Mouse (Mus musculus) WW6 (cell line): ENCODE data around the gene Prom2.

Experiments
- DNase-seq: peaks from one replicate; pipeline ENCODE4 v3.0.0-alpha.2; 2013; ENCODE audit warnings: low read depth, low spot score

Gene Prom2

DNA sequence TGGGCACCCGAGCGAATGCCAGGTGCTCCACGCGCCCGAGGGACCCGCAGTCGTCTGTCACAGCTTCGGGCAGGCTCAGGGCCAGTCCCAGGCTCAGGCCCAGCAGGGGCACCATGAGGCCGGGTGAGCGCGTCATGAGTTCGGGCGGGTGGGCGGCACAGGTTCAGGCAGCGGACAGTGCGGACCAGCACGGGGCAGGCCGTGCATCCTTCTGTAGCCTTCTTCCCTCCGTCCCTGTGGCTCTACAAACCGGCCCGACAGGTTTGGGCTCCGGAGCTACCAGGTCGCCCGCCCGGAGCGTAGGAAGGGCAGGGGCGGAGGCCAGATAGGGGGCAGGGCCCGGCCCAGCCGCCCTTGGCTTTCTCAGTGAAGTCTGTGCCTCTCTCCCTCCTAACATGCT lies at the start of gene Prom2:
Gene Prom2 (minus strand): TSS at position 283 of the 400 bp plus-strand sequence.
- DNase-seq: no peak

DNA sequence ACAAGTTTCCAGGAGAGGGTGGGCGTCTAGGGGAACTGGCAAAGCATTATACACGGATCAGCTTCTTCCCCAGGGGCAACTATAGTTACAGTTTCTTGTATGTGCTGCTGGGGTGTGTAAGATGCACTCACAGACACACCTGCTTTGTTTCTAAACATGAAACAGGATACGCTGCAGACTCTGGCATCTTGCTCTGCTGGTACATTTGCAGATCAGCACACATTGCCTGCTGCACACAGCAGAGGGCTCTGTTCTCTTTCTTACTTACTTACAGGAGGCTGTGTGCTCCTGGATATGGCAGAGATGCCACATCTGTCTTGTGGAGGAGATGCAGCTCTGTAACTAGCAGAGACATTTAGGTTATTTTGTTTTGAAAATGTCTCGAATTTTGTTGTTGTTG lies 49.6 kb upstream of the Prom2 start:
- DNase-seq: no peak

DNA sequence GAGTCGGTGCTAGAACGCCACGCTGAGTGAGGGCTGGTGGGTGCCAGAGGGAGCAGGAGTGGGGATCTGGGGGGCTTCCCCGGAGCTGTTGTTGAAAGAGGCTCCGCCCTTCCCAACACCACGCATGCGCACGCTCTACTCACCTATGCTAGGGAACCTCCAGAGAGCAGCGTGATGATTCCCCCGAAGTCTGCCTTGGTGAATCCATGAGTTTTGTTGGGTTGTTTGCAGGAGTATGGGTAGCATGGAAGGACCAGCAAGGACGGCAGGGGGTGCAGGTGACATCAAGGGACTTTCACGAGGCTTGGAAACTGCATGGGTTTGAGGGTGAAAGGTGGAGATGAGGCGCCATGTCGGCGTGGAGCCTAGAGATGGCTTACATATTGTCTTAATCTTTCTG lies 48.9 kb upstream of the Prom2 start:
- no peak for DNase-seq

DNA sequence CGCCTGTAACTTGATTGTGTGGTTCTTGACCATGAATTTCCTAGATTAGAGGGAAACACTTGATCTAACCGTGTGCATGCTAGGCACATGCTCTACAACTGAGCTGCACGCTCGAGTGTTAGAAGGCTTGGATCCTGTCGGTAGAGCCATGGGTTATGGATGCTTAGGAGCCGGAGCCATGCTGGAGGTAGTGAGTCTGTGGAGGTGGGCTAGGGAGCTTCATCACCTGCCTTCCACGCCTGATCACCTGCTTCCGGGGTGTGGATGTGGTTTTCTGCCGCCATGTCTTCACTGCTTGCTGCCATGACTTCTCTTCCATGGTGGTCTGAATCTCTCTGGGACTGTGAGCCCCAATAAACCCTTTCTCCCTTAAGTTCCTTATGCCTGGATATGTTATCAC lies 47.6 kb upstream of the Prom2 start:
- no peak for DNase-seq

DNA sequence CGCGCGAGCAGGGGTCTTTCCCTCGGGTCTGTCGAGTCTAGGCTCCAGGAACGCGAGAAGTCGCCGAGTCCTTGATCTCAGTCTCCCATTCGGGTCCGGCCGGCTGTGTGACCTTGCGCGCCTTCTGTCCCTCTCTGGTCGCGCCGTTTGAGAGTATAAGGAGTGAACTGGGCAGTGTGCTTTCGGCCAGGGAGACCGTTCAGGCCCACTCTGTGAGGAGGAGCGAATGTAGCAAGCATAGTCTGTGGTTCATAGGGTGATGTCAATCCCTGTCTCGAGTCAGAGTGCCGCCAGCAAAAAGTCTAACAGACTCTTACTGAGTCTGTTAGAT lies 46.2 kb upstream of the Prom2 start:
- no peak for DNase-seq

DNA sequence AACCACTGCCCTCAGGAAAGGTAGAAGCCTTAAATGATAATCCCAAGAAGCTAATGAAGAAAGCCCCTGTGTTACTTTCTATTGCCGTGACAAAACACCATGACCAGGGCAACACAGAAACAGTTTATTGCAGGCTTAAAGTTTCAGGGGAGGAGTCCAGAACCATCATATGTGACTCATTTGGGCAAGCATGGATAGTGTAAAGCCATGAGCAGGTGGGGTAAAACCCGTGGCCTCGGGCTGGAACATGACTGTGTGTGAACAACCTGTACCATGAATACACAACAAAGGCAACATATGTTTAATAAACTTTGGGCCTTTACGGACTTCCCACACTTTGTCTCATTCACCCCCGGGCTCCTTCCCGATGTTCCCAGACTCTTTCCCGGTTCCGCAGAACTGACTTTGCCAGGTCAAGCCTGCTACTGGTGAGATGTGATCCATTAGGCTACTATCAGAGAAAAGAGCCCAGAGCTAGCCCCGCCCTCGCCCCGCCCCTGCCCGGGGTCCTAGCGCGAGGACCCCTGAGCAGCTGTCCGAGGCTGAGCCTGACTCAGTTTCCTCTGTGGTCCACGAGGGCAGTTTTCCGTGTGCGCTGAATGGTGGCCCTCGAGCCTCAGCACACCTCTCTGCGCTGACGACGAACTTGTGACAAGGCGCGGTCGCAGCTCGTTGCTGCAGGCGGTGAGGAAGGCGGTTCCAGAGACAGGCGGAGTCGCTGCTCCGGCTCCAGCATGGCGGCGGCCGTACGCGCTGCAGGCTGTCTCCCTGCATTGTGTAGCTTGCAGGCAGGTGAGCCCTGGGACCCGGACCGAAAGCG lies 45.6 kb upstream of the Prom2 start, which contains the start of the genes Zfp661 and Mrps5:
Gene Zfp661 (minus strand): TSS at position 401 of the 820 bp plus-strand sequence.
Gene Mrps5 (plus strand): TSS at position 529 of the 820 bp plus-strand sequence.
- DNase-seq: peak; percentile 50

DNA sequence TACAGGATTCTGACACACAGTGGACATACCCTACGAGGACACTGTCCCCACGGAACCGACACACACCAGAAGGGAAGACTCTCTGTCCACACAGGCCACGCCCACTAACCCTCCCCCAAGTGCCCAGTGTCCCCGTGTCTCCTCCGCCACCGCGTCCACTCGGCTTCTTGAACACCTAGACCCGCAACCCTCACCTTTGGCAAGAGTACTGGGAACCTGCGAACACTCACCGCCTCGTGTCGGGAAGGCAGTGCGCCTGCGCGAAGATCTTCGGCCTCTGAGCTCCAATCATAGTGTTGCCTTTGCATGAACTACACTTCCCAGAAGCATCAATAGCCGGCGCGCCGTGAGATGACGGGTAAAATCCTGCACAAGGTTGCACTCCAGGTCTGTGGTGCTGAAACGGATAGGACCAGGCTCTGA lies 43.2 kb upstream of the Prom2 start:
- peak; percentile 89 for DNase-seq

DNA sequence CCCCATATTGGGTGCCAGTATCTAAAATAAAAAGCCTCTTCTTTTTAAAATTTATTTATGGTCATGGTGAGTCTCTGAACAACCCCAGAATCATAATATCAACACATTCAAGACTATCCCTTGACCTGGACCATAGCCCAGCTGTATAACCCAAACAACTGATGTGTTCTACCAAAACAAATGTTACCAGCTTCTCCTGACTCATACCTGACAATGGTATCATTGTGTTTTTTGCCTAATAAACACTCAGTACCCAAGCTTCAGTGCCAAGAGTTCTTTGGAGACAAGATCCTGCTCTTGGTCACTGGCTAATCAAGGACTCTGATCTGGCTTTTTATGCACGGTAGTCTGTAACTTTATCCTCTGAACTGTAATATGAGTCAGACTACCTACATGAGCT lies 32.1 kb upstream of the Prom2 start:
- DNase-seq: no peak

DNA sequence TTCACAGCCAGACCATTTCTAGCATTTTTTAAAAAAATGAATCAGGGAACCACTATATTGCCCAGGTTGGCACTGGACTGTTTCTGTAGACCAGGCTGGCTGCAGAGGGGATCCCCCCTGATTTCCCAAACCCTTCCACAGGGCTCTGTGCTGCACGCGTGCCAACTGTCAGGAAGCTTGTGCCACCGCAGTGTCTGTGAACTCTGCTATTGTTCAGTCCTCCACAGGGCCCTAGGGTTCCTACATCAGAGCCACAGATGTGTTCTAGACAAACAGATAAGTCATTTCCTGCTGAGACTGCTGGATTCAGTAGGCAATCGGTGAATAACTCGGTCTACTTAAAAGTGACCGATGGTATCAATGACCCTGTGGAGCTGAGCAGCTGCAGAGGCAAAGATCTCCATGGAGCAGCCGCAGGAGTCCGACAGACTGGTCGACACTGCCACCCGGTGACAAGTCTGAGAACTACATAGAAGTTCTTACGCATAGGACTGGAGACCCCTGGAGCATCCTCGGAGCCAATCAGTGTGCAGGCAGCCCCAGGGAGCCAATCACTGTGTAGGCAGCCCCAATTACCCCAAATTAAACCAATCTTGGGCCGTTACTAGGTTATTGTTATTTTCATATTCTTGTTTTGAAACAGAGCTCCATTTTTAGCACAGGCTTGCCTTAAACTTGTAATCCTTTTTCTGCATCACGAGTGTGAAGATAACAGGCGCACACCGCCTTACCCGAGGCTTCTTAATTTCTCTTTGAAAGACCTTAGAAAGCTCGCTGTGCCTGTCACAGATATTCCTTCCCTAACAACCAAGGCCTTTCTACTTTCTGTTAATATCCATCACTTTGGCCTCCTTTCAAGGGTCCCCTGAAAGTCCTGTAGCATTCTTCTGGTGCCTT lies 18.1 kb upstream of the Prom2 start:
- peak; percentile 71 for DNase-seq

DNA sequence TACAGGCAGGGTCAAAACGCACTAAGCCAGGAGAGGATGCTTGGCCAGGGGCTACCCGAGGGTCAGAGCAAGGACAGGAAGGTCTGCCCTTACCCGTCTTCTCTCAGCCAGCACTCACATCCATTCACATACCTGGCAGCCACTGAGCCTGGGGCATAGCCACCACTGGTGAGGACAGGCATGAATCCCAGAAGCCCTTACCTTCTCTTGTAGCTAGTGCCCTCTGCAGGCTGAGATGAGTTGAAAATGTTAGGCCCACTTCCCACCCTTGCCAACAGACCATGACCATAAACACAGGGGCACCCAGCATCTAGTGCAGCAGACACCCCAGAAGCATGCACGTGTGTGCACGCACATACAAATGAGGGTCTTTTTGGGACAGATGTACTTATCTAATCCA lies 9.8 kb upstream of the Prom2 start:
- DNase-seq: no peak

DNA sequence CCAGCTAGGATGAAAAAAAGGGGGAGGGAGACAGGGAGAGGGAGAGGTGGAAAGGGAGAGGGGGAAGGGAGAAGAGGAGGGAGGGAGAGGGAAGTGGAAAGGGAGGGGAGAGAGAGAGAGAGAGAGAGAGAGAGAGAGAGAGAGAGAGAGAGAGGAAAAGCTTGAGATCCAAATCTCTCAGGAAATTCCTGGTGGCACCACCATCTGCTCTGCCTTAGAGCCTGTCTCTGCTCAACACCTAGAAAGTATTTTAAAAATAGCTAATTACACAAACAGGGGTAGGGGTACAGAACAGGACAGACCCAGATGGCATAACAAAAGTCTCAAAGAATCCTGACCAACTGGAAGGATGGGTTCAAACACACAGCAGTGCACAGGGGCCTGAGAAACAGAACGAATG lies 9.2 kb upstream of the Prom2 start:
- no peak for DNase-seq

DNA sequence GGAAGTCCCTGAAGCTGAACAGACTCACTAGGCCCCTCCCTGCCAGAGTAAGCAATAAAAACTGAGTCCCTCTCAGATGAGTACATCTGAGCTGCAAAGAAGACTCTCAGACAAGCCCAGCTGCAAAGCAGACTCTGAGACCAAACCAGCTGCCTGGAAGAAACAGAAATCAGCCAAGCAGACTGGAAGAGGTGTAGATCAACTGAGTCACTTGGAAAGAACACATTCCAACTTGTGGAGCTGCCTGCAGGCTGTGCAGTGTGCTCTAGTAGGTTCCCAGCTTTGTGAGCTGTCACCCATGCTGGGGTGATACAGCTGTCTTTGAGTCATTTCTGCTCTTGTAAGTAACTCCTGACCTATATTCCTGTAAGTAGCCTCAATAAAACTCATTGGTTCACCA lies 8.4 kb upstream of the Prom2 start:
- DNase-seq: no peak

DNA sequence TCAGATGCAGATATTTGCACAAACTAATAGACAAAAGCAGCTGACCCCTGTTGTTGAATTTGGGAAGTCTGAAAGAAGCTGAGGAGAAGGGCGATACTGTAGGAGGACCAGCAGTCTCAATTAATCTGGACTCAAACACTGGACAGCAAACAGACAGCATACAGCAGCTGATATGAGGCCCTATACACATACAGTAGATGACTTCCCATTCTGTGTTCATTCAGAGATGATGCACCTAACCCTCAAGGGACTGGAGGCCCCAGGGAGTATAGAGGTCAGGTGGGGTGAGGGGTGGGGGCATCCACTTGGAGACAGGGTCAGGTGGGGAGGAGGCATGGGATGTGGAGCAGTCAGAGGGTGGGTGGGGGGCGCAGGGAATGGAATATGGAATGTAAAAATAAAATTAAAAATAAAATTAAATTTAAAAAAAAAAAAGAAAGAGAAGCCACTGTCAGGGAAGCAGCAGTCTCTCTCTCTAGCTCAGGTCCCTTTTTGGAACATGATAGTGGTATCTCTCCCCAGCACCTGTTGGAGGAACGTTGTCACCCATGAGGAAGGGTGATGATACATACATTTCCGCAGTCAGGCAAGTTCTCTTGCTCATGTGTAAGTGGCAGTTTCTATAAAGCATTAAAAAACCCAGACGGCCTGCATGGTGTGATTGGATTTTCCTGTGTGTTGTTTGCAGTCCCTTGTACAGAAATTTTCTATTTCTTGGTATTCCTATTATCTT lies 7.2 kb upstream of the Prom2 start:
- no peak for DNase-seq

DNA sequence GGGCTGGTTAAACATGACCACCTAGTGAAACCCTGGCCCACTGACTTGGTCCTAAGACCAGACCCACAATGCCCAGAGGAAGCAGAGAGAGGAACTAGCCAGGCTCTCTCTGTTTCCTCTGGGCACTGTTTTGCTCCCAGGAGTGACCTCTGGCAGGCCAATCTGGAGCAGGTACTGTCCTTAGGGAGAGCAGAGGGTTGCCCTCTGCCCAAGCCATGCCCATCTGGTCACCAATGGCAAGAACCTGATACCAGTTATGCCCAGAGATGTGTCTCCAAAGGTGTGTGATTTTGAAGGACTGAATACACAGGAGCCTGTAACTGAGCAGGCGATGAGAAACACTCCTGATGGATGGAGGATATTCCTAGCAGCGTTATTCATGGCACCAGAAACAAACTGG lies 430 bp upstream of the Prom2 start:
- no peak for DNase-seq

DNA sequence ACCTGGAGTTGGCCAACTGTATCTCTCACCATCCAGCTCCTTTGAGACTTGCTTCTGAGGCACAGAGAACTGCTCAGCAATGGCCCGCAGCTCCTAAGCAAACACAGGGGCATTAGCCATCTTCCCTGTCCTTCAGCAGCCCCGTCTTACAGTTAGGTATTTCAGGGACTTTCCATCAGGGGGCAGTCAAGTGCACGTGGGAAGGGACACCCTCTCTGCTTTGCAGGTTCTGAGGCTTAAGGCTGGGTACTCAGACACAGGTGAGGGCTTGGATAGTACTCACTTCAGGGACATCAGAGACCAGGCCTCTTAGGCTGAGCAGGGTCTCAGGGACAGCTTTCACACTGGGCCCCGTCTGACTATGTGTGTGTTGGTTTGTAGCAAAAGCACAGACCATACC lies 1.8 kb downstream of the Prom2 start:
- no peak for DNase-seq

DNA sequence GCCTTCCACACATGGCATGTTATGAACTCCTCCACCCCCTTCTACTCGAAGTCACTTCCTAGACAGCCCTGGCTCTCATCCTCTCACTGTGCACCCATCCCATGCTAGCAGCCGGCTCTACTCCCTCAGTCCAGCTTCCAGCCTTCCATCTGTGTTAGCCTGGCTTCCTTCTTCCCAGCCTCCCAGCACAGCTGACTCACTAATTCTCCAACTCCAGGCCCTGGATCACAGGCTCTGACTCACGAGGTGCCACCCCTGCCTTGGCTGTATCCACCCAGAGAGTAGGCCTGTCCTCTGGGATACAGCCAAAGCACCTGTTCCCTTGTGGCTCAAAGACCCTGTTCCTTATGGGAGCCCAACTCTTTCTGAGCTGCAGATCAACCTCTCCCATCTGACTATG lies 3.7 kb downstream of the Prom2 start:
- DNase-seq: no peak

DNA sequence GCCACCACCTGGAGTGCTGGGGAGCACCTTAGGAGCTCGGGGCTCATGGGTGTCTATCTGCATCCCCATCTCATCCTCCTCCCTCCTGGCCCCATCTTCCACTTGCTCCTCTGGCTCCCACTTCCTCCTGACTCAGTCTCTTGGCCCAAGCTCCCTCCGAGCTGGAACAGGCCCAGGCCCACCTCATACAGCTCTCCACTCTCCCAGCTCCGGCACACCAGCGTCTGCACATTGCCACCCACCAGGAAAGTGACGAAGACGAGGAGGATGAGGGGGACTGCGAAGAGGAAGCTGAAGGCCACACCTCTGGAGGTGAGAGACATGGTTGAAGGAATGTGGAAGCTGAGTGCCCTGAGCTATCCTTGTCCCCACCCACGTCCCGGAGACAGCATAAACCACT lies 5.9 kb downstream of the Prom2 start:
- no peak for DNase-seq

DNA sequence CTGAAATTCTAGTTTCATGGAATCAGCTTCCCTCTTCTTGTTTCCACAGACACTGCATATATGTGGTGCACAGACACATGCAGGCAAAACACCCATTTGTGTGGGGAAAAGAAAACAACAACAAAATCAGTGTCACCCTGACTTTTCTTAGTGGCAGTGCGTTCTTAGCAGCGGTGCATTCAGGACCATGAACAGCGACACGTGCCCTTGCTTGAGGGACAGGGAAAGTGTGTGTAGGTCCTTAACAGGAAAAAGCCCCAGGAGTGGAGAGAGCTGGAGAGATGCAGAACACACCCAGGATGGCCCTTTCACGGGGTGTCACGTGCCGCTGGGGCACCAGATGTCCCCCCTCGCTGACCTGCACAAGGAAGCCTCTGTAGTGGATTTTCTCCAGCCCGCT lies 8.9 kb downstream of the Prom2 start:
- DNase-seq: peak; percentile 29

DNA sequence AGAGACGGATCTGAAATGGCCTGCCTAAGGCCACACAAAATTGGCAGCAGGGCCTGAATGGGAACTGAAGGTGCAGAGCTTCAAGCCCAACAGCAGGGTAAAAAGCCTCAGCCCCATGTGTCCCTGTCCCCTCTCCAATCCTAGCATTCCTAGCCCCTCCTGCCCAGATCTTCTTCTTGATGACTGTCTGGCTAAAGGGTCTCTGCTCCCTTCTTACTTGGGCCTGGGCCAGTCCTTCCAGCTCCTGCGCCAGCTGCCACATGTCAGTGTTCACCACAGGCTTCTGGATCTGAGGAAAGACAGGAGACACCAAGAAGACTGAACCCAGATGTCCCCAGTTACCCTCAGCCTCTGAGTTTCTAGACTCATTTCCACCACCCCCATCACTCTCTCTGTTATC lies 9.7 kb downstream of the Prom2 start:
- DNase-seq: no peak

DNA sequence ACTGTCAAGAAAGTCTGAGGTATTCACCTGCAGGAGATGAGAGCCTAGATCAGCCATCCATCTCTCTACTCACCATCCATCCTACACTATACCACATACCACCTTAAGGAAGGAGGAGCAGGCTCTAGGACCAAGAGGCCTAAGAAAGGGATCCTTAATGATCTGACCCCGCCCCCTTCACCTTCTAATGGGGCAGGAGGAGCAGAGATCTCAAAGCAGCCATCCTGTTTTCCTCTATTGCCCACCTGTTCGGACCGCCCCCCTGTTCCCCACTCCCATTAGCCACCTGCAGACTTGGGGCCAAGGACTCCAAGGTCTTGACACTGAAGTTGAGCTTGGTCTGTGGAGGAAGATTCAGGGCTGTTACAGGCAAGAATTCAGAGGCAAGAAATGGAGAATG lies 10.8 kb downstream of the Prom2 start:
- no peak for DNase-seq

DNA sequence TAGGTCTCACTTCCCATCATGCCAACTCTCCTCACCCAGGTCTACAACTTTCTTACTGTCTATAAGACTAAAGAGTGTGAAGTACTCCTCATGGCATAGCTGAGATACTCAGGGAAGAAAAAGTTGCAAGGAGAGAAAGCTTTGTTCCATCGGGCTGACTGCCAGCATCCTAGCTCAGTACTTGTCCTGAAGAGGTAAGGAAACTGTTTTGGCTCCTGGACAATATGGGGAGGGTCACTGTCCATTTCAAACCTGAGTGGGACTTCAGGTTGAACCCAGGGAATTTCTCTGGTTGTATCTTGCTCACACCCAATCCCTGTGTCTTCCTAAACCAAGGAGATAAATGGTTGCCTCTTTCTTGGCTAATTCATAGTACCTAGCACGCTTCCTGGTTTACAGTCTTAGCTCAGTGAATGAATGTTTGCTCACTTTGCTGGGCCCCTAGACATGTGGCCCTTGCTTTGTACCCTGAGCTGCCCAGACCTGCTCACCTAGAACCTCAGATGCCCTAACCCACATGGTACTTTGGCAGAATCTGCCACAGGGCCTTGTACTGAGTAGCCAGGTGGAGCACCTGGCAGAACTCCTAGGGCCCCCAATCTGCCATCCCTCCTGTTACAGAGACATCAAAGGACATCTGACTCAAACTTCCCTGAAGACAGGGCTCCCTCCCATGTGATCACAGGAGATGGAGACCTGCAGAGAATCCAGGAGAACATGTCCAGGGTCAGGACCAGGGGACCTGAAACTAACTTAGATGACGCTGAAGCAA lies 16.1 kb downstream of the Prom2 start:
- DNase-seq: no peak
